Mouse (Mus musculus): ENCODE results near the gene Fosl2. TPM values are rescaled to one million over a fixed set of nuclear protein-coding genes. Genes with fewer than 3 reads are reported as not detected.

The Fosl2 gene
- polyA plus RNA-seq, 1 experiment from 2014 or later = 0.50 TPM

- WGBS = 1% methylated on average over 12 of the region's 12 CpGs
- Histone ChIP-seq H3K27me3 (replicated peaks; ENCODE audit: low read depth, poor library complexity, severe bottlenecking) (peaks cover 56% of the 10 kb centered on the region), H3K36me3 (replicated peaks) (no peaks in the 10 kb centered on the region), H3K9me3 (no peaks in the 10 kb centered on the region), H3K27ac (replicated peaks) (no peak overlapping the region; the same call in 1 of the 2 replicates), H3K4me1 (peaks cover 65% of the 10 kb centered on the region), H3K4me3 (peak overlapping the region; percentile 76)
- DNase-seq (ENCODE audit: low spot score) = peak; percentile 47
These were observed 1.5 kb downstream of the Fosl2 start for GRCm38 (mm10) chr5:32137106-32137522.

- Histone ChIP-seq H3K9me3 (no peaks in the 10 kb centered on the region), H3K36me3 (replicated peaks) (no peaks in the 10 kb centered on the region), H3K27me3 (replicated peaks; ENCODE audit: low read depth, poor library complexity, severe bottlenecking) (peaks cover 41% of the 10 kb centered on the region), H3K4me3 (peak overlapping the region; percentile 76; the same call in 1 of the 2 replicates), H3K4me1 (peaks cover 61% of the 10 kb centered on the region), H3K27ac (replicated peaks) (no peak overlapping the region)
- no peak for DNase-seq (ENCODE audit: low spot score)
- WGBS = 68% methylated on average over 10 of the region's 10 CpGs
These were observed 3.0 kb downstream of the Fosl2 start for GRCm38 (mm10) chr5:32138446-32139195.

GRCm38 (mm10) chr5:32139516-32140037 is 4.0 kb downstream of the Fosl2 start:
- 46% methylated on average over 9 of the region's 9 CpGs for WGBS
- Histone ChIP-seq H3K9me3 (no peaks in the 10 kb centered on the region), H3K27ac (replicated peaks) (no peak overlapping the region), H3K4me1 (peaks cover 53% of the 10 kb centered on the region), H3K27me3 (replicated peaks; ENCODE audit: low read depth, poor library complexity, severe bottlenecking) (peaks cover 32% of the 10 kb centered on the region), H3K36me3 (replicated peaks) (no peaks in the 10 kb centered on the region), H3K4me3 (no peak overlapping the region)
- peak; percentile 50 for DNase-seq (ENCODE audit: low spot score)

GRCm38 (mm10) chr5:32141899-32142298 is 6.3 kb downstream of the Fosl2 start:
- DNase-seq (ENCODE audit: low spot score) = no peak
- Histone ChIP-seq H3K4me3 (no peak overlapping the region), H3K27me3 (replicated peaks; ENCODE audit: low read depth, poor library complexity, severe bottlenecking) (peaks cover 23% of the 10 kb centered on the region), H3K36me3 (replicated peaks) (no peaks in the 10 kb centered on the region; the same call in 1 of the 2 replicates), H3K9me3 (no peaks in the 10 kb centered on the region), H3K27ac (replicated peaks) (no peak overlapping the region), H3K4me1 (peaks cover 35% of the 10 kb centered on the region)
- 84% methylated on average over 2 of the region's 2 CpGs for WGBS

GRCm38 (mm10) chr5:32143433-32143970 is 7.9 kb downstream of the Fosl2 start:
- 62% methylated on average over 13 of the region's 13 CpGs for WGBS
- Histone ChIP-seq H3K9me3 (no peaks in the 10 kb centered on the region), H3K27ac (replicated peaks) (no peak overlapping the region), H3K4me3 (no peak overlapping the region), H3K36me3 (replicated peaks) (peaks cover 6% of the 10 kb centered on the region; the same call in 1 of the 2 replicates), H3K4me1 (peaks cover 19% of the 10 kb centered on the region), H3K27me3 (replicated peaks; ENCODE audit: low read depth, poor library complexity, severe bottlenecking) (peaks cover 7% of the 10 kb centered on the region)
- no peak for DNase-seq (ENCODE audit: low spot score)

GRCm38 (mm10) chr5:32146281-32146680 is 10.7 kb downstream of the Fosl2 start:
- Histone ChIP-seq H3K4me1 (peaks cover 24% of the 10 kb centered on the region), H3K27me3 (replicated peaks; ENCODE audit: low read depth, poor library complexity, severe bottlenecking) (peaks cover 17% of the 10 kb centered on the region; the same call in 1 of the 2 replicates), H3K4me3 (no peak overlapping the region), H3K36me3 (replicated peaks) (peaks cover 6% of the 10 kb centered on the region; the same call in 1 of the 2 replicates), H3K9me3 (no peaks in the 10 kb centered on the region), H3K27ac (replicated peaks) (no peak overlapping the region)
- no peak for DNase-seq (ENCODE audit: low spot score)
- WGBS = 95% methylated on average over 6 of the region's 6 CpGs

- H3K27ac ChIP-seq (replicated peaks) = no peak overlapping the region
- 80% methylated on average over 4 of the region's 4 CpGs for WGBS
- no peak for DNase-seq (ENCODE audit: low spot score)
These were observed 13.0 kb downstream of the Fosl2 start for GRCm38 (mm10) chr5:32148593-32148992.

GRCm38 (mm10) chr5:32151244-32151643 is 15.6 kb downstream of the Fosl2 start:
- Histone ChIP-seq H3K36me3 (replicated peaks) (peaks cover 12% of the 10 kb centered on the region; the same call in 1 of the 2 replicates), H3K4me3 (no peak overlapping the region), H3K27me3 (replicated peaks; ENCODE audit: low read depth, poor library complexity, severe bottlenecking) (peaks cover 61% of the 10 kb centered on the region), H3K9me3 (no peaks in the 10 kb centered on the region), H3K4me1 (peaks cover 38% of the 10 kb centered on the region), H3K27ac (replicated peaks) (no peak overlapping the region)
- DNase-seq (ENCODE audit: low spot score) = no peak
- WGBS = 45% methylated on average over 4 of the region's 4 CpGs

More at GRCm38 (mm10) chr5:32148593-32148992, 13.0 kb downstream of the Fosl2 start:
- no peak overlapping the region for H3K4me3 ChIP-seq
- H3K27me3 ChIP-seq (replicated peaks; ENCODE audit: low read depth, poor library complexity, severe bottlenecking) = peaks cover 40% of the 10 kb centered on the region
- no peaks in the 10 kb centered on the region for H3K9me3 ChIP-seq
- H3K4me1 ChIP-seq = peaks cover 32% of the 10 kb centered on the region
- peaks cover 12% of the 10 kb centered on the region; the same call in 1 of the 2 replicates for H3K36me3 ChIP-seq (replicated peaks)

GRCm38 (mm10) chr5:32152725-32153417 is 17.3 kb downstream of the Fosl2 start:
- Histone ChIP-seq H3K4me1 (peaks cover 38% of the 10 kb centered on the region), H3K27ac (replicated peaks) (peak overlapping the region; percentile 40)

GRCm38 (mm10) chr5:32153418-32153740 is 17.8 kb downstream of the Fosl2 start:
- H3K9me3 ChIP-seq = no peaks in the 10 kb centered on the region
- 25% methylated on average over 8 of the region's 8 CpGs for WGBS
- H3K4me3 ChIP-seq = peak overlapping the region; percentile 32
- H3K4me1 ChIP-seq = peaks cover 38% of the 10 kb centered on the region
- H3K36me3 ChIP-seq (replicated peaks) = 0 out of 2 replicates have a peak, but pooled peaks cover 6% of the 10 kb centered on the region
- peaks cover 61% of the 10 kb centered on the region for H3K27me3 ChIP-seq (replicated peaks; ENCODE audit: low read depth, poor library complexity, severe bottlenecking)
- peak overlapping the region; percentile 40 for H3K27ac ChIP-seq (replicated peaks)
- DNase-seq (ENCODE audit: low spot score) = no peak

More at GRCm38 (mm10) chr5:32152725-32153417, 17.3 kb downstream of the Fosl2 start:
- DNase-seq (ENCODE audit: low spot score) = no peak
- Histone ChIP-seq H3K36me3 (replicated peaks) (peaks cover 7% of the 10 kb centered on the region; the same call in 1 of the 2 replicates), H3K9me3 (no peaks in the 10 kb centered on the region), H3K4me3 (peak overlapping the region; percentile 32), H3K27me3 (replicated peaks; ENCODE audit: low read depth, poor library complexity, severe bottlenecking) (peaks cover 61% of the 10 kb centered on the region)
- whole genome bisulfite sequencing = 64% methylated on average over 28 of the region's 28 CpGs

GRCm38 (mm10) chr5:32153791-32154490 is 18.3 kb downstream of the Fosl2 start:
- Histone ChIP-seq H3K9me3 (no peaks in the 10 kb centered on the region), H3K36me3 (replicated peaks) (0 out of 2 replicates have a peak, but pooled peaks cover 6% of the 10 kb centered on the region), H3K4me1 (peaks cover 38% of the 10 kb centered on the region), H3K27me3 (replicated peaks; ENCODE audit: low read depth, poor library complexity, severe bottlenecking) (peaks cover 61% of the 10 kb centered on the region), H3K4me3 (peak overlapping the region; percentile 32; the same call in 1 of the 2 replicates), H3K27ac (replicated peaks) (peak overlapping the region; percentile 14; the same call in 1 of the 2 replicates)
- WGBS = 69% methylated on average over 17 of the region's 17 CpGs
- no peak for DNase-seq (ENCODE audit: low spot score)
